Mouse (Mus musculus): ENCODE measurements at regions not wholly inside any gene's neighbourhood (a gene's known extent, or its start where the extent isn't known, plus 50 kb on each side); places are given as distances from the start of the nearest gene placed in this dataset.

DNA sequence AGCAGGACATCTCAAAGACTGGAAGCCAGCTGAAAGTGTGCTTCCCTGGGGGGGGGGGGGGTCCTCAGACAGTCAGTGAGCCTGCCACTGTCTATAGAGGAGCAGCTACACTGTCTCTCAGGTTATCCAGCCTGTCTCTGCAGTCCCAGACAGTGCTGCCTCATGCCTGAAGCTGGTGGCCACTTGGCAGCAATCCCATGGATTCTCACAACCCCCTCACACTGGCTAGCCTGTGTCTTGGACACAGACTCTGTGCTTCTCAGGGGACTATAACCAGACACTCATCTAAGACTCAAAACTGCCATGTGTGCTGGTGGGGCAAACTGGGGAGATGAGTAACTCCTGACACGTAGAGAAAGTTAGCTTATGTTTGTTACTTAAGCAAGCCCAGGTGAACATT is 95.1 kb upstream of the Sesn3 start:
- no peak for TF ChIP-seq POLR2A (IDR thresholded peaks at IDR 0.05; ENCODE audit: borderline replicate concordance, control insufficient read depth, low read depth, low read length)
- no peak for TF ChIP-seq CTCF (IDR thresholded peaks at IDR 0.05; ENCODE audit: control insufficient read depth, insufficient read depth, low read length)
